Mouse (Mus musculus) embryonic stem cell, embryonic (primary cell): ENCODE data around the gene Il11ra1.
"Not testable (repeated sequence)": the region's sequence is repeated elsewhere in the genome, so short reads cannot be mapped to it uniquely, and the experiment has no call there.

ENCODE experiments used
- CTCF ChIA-PET, 4 experiments: fragments of 300-600 bp in 2 of 4; fragments of 350-600 bp in 2 of 4; sonication (Branson Sonifier 250); formaldehyde crosslinking; loops; one replicate each; lab custom pipeline; 2022; ENCODE audit warnings: inconsistent platforms in 2 of 4; lab: Charles Lee
- POLR2A ChIA-PET, 4 experiments: fragments of 300-600 bp in 2 of 4; fragments of 350-600 bp in 2 of 4; sonication (Branson Sonifier 250); formaldehyde crosslinking; loops; one replicate each; lab custom pipeline; 2022; ENCODE audit warnings: antibody characterized with exemption in 4 of 4, inconsistent platforms in 1 of 4; lab: Charles Lee

Il11ra1 gene

DNA sequence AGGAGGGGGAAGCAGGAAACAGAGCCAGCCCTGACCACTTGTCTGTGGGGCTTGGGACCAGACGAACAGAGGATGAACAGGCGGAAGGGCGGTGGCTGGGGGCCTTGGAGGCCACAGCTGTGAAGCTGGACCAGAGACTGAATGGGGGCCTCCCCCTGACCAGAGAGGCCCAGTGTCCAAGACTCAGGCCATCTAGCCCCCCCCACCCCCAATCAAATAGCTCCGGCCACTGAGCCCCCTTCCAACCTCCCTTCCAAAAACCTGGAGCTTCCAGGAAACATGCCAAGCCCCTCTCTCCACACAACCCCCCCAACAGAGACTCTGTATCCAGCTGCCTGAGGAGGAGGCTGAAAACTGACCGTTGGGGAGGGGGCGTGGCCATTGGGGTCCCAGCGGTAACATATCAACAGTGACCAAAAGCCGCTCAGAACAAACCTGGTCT is 27.2 kb upstream of the Il11ra1 start:
- ChIA-PET POLR2A (interaction anchor here in 1 of 4 experiments (0.6 kb wide), 4 partner anchors 59 to 549 kb away, joined by 3 to 5 read pairs (median 3); no protein-coding TSS in a partner anchor), CTCF (interaction anchor here in 1 of 4 experiments (0.7 kb wide), 1 partner anchor 146 kb away, joined by 9 read pairs; no protein-coding TSS in a partner anchor)

DNA sequence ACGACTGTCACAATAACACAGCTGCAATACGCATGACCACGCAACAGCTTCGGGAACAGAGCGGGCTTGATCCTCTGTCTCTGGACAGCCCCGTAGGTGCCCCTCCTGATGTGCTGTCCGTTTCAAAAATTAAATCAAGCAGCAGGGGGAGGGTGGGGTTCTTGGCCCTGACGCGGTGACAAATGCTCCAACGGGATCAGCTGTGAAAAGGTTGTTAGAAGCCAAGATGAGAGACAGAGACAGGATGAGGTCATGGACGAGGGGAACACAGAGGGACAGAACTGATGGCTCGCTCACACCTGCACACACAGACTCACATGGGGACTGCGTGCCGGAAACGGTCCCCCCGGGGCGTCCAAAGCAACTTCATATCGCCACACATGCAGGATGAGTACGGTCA is 26.6 kb upstream of the Il11ra1 start:
- CTCF ChIA-PET, result interaction anchor here in 1 of 4 experiments (0.7 kb wide), 1 partner anchor 147 kb away, joined by 9 read pairs; no protein-coding TSS in a partner anchor
- POLR2A ChIA-PET, result interaction anchor here in 3 of 4 experiments (0.5 to 0.9 kb wide), 6 partner anchors 8 to 549 kb away, joined by 3 to 5 read pairs (median 4); no protein-coding TSS in a partner anchor

GRCm38 (mm10) chr4:41676248-41677005 is 23.4 kb upstream of the Il11ra1 start:
- ChIA-PET CTCF (interaction anchor here in 3 of 4 experiments (0.6 to 1.0 kb wide), 5 partner anchors 12 to 108 kb away, joined by 3 to 7 read pairs (median 3); partner anchors contain the start of gene Fam219a (in 1 of the 3)), POLR2A (interaction anchor here in 2 of 4 experiments (0.5 to 1.3 kb wide), 4 partner anchors 12 to 333 kb away, joined by 3 to 4 read pairs (median 4); no protein-coding TSS in a partner anchor)

DNA sequence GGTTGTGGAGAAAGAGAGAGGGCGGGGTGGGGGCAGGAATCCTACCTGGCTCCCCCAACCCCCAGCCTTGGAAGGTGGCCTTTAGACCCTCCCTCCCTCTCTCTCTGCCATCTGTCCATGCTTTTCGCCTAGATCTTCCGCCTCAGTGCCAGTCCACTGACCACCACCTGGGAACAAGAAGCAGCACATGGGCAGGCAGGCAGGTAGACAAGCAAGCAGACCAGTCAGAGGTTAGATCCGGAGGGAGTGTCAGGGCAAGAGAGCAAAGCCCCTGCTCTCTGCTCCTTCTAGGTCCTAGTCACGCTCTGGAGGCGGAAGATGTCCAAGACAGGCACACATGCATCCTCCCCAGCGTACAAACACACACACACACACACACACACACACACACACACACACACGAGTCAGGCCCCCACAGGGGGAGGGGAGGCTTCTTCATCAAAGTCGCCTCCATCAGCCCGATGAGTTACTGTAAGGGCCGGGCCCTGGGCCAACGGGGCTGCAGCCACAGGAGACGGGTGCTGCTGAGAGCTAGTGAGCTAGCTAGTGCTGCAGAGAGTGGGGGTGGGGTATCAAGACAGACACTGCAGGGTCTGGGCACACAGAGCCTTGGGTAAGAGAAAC is 22.7 kb upstream of the Il11ra1 start:
- POLR2A ChIA-PET, result interaction anchor here in 1 of 4 experiments (0.5 to 1.0 kb wide), 4 partner anchors 12 to 334 kb away, joined by 3 read pairs; no protein-coding TSS in a partner anchor
- CTCF ChIA-PET, result interaction anchor here in 2 of 4 experiments (0.6 to 1.0 kb wide), 3 partner anchors 23 to 527 kb away, joined by 3 to 7 read pairs (median 4); no protein-coding TSS in a partner anchor

GRCm38 (mm10) chr4:41678863-41679262 is 20.9 kb upstream of the Il11ra1 start:
- POLR2A ChIA-PET, result interaction anchor here in 1 of 4 experiments (0.9 kb wide), 1 partner anchor 107 kb away, joined by 3 read pairs; no protein-coding TSS in a partner anchor
- CTCF ChIA-PET, result interaction anchor here in 1 of 4 experiments (1.4 kb wide), 1 partner anchor 59 kb away, joined by 5 read pairs; no protein-coding TSS in a partner anchor

GRCm38 (mm10) chr4:41679291-41679690 is 20.5 kb upstream of the Il11ra1 start:
- POLR2A ChIA-PET, result interaction anchor here in 1 of 4 experiments (0.7 kb wide), 1 partner anchor 1529 kb away, joined by 4 read pairs; no protein-coding TSS in a partner anchor
- CTCF ChIA-PET, result interaction anchor here in 1 of 4 experiments (0.7 to 1.4 kb wide), 2 partner anchors 47 to 58 kb away, joined by 4 to 5 read pairs; no protein-coding TSS in a partner anchor

- POLR2A ChIA-PET, result no interaction called here
- CTCF ChIA-PET, result no interaction called here
Measured at GRCm38 (mm10) chr4:41681176-41681575, 18.6 kb upstream of the Il11ra1 start.

GRCm38 (mm10) chr4:41681947-41682346 is 17.8 kb upstream of the Il11ra1 start:
- ChIA-PET POLR2A (interaction anchor here in 2 of 4 experiments (0.6 to 0.8 kb wide), 2 partner anchors 32 to 395 kb away, joined by 4 to 7 read pairs; no protein-coding TSS in a partner anchor), CTCF (interaction anchor here in 1 of 4 experiments (0.7 kb wide), 1 partner anchor 161 kb away, joined by 3 read pairs; no protein-coding TSS in a partner anchor)

- ChIA-PET POLR2A (no interaction called here), CTCF (no interaction called here)
Measured at GRCm38 (mm10) chr4:41682789-41683188, 17.0 kb upstream of the Il11ra1 start.

DNA sequence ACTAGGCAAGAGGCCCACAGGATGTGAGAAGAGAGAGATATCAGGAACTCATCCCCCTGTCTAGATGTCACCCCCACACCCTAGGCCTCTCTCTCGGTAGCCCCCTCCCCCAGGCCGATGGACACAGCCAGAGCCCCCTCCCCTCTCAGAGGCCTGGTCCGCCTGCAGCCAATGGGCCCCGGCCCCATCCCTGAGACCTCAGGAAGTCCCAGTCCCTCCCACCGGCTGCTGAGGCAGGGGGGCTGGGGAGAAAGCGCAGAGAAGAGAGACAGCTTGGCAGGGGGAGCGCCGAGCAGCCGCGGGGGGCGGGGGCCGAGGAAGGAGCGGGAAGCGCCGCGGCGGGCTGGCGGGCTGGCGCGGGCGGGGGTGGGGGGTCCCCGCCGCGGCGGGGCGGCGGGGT is 16.5 kb upstream of the Il11ra1 start:
- POLR2A ChIA-PET, CTCF ChIA-PET: not testable (repeated sequence)

- POLR2A ChIA-PET, result not testable (repeated sequence)
Measured at GRCm38 (mm10) chr4:41684131-41684930, 15.5 kb upstream of the Il11ra1 start.

GRCm38 (mm10) chr4:41684931-41685453 is 14.8 kb upstream of the Il11ra1 start:
- POLR2A ChIA-PET, result interaction anchor here in 1 of 4 experiments (0.7 kb wide), 1 partner anchor 80 kb away, joined by 3 read pairs; no protein-coding TSS in a partner anchor
- CTCF ChIA-PET, result not testable (repeated sequence)

More at GRCm38 (mm10) chr4:41684131-41684930, 15.5 kb upstream of the Il11ra1 start:
- CTCF ChIA-PET, result not testable (repeated sequence)

- POLR2A ChIA-PET, CTCF ChIA-PET: not testable (repeated sequence)
Measured at GRCm38 (mm10) chr4:41685882-41686492, 13.8 kb upstream of the Il11ra1 start.

DNA sequence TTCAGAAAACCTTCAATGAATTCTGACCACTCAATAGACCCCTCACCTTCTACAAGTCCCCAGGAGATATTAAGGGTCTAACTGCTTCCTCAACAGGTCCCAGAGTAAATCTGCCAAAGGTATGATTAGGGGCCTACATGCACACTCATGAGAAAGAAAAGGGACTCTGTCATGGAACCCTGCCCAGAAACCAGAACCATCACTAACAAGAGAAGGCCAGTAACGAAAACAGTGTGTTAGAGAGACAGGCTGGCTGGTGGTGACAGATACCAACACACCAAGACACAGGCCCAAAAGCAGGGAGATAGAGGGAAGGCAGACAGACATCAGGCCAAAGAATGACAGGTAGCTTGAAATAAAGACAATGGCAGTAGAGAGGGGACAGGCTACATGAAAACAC is 11.2 kb upstream of the Il11ra1 start:
- POLR2A ChIA-PET, CTCF ChIA-PET: not testable (repeated sequence)

DNA sequence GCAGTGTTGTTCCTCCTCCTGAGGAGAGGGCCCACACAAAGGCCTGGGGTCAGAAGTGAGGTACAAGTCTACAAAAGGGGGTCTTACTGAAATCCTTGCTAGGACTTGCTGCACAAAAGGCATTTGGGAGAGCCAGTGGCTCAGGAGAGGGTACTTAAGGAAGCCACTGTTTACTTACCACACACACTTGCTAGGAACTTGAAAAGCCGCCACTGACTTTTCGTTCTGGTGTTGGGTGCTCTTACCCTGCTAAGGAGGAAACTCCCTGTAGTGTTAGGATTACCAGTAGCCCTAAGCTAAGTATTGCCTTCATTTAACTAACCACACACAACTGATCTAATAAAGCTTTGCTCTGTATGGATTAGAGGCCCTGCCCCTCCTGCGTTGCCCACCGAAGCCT is 9.8 kb upstream of the Il11ra1 start:
- POLR2A ChIA-PET, CTCF ChIA-PET: not testable (repeated sequence)

DNA sequence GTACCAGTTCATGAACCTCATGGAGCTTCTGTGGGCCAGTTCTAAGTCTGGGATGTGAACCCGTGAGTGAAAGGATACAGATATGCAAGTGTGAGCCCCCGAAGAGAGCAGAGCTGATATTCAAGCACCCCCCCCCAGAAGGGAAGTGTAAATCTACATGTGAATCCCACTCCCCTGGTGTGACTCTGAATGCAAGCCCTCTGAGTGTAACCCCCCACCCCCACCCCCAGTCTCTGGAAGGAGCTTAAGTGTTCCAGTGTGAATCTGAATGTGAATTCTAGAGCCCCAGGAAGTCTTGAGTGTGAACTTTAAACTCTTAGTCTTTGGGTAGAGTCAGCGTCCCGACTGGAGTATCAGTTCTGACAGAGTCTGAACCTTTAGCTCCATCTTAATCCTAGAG is 6.3 kb upstream of the Il11ra1 start:
- ChIA-PET CTCF (interaction anchor here in 2 of 4 experiments (0.5 to 0.9 kb wide), 5 partner anchors 39 to 1261 kb away, joined by 3 to 8 read pairs (median 3); partner anchors contain the start of gene Kif24 (in 1 of the 2)), POLR2A (interaction anchor here in 2 of 4 experiments (0.6 to 1.1 kb wide), 4 partner anchors 17 to 1208 kb away, joined by 3 to 9 read pairs (median 4); no protein-coding TSS in a partner anchor)

- POLR2A ChIA-PET, result not testable (repeated sequence)
- CTCF ChIA-PET, result interaction anchor here in 1 of 4 experiments (0.7 kb wide), 1 partner anchor 199 kb away, joined by 3 read pairs; no protein-coding TSS in a partner anchor
Measured at GRCm38 (mm10) chr4:41695800-41696199, 4.0 kb upstream of the Il11ra1 start.
